Mouse (Mus musculus): Measurements from ENCODE around the gene Adora3.

Gene Adora3

DNA sequence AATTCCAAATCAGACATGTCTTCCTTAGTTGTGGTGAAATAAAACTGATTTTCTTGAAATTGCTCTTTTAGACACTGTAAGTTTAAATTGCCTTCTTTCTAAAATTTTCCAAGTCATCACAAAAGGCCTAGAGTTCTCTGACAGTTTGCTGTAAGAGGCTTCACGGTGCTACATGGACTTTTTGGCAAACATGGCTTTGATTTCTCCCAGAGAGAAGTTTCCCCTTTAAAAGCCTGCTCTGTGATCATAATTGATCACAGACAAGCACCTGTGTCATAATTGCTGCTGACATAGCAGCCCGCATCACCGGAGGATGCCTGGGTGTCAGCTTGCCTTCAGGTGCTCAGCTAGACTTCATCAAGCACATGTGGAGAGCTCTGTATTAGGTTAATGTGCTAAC, at the start of gene Adora3, which contains the start of gene Tmigd3:
Adora3 (plus strand) TSS at position 301 of the 400 bp plus-strand sequence.
Tmigd3 (plus strand) TSS at position 346 of the 400 bp plus-strand sequence.
- DNase-seq (ENCODE audit: low read depth) = no peak

DNA sequence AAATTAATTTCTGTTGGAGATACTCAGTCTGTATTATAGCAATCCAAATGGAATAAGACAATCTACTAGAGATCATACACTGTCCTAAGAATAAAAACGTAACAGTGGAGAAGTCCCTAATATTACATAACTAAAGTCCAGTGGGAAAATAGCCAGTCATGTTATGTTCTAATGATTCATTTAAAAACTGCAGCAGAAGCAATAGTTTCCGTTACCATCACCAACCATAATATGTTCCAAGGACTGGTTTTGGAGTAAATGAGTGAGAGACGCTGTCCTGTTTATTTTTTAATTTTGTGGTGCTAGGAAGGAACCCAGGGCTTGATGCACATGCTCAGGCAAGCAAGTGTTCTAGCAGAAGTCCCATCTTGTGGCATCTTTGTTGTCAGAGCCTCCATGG, 49.2 kb upstream of the Adora3 start:
- DNase-seq (ENCODE audit: low read depth) = no peak

DNA sequence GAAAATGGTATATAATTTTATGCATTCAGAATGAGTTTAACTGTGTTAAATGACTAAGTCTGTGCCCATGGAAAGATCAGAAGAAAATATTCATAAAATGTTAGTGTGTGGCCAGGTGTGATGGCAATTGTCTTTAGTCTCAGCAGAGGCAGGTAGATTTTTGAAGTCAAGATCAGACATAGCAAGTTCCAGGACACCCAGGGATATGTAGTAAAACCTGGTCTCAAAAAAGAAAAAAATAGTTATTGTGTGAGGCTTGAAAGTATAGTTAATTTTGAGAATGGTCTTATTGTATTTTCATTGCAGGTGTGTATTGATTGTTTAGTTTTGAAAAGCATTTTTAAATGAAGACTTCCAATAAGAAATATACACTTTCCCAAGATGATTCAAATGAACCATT, 47.0 kb upstream of the Adora3 start:
- DNase-seq (ENCODE audit: low read depth) = no peak

- DNase-seq (ENCODE audit: low read depth) = no peak
Measured at GRCm38 (mm10) chr3:105824103-105824502, 46.6 kb upstream of the Adora3 start.

DNA sequence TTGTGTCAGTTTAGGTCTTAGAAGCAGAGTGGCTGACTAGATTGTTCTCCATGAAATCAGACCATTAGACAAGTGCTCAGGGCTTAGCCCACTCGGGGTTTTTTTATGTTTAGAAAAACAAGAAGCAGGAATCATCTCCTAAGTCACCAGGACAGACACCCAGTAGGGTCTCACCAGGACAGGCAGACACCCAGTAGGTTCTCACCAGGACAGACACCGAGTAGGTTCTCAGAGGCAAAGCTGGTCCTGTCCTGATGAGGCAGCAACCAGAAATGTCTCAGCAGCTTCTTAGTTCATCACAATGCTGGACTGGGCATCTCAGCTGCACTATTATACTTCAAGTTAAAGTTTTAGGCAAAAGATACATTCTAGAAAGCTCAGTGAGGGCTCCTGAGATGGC, 46.0 kb upstream of the Adora3 start:
- DNase-seq (ENCODE audit: low read depth) = no peak

GRCm38 (mm10) chr3:105825501-105826161, 45.0 kb upstream of the Adora3 start:
- peak; percentile 66 for DNase-seq (ENCODE audit: low read depth)

- no peak for DNase-seq (ENCODE audit: low read depth)
Measured at GRCm38 (mm10) chr3:105831584-105831983, 39.1 kb upstream of the Adora3 start.

GRCm38 (mm10) chr3:105835875-105836274, 34.8 kb upstream of the Adora3 start:
- DNase-seq (ENCODE audit: low read depth) = no peak

DNA sequence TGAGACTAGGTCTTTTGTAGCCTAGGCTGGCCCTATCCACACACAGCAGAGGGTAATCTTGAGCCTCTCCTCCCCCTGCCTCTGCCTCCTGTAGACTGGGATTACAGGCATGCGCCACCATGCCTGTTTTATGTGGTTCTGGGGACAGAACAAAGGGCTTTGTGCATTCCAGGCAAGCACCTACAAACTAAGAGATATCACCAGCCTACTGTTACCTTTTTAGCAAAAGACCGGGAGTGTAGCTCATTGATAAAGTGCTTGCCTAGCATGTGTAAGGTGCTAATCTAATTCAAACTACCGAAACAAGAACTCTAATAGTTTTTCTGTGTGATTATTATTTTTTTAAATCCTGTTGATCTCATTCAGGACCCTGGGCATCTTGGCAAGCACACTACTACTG, 33.8 kb upstream of the Adora3 start:
- DNase-seq (ENCODE audit: low read depth) = no peak

GRCm38 (mm10) chr3:105838655-105839054, 32.0 kb upstream of the Adora3 start:
- no peak for DNase-seq (ENCODE audit: low read depth)

DNA sequence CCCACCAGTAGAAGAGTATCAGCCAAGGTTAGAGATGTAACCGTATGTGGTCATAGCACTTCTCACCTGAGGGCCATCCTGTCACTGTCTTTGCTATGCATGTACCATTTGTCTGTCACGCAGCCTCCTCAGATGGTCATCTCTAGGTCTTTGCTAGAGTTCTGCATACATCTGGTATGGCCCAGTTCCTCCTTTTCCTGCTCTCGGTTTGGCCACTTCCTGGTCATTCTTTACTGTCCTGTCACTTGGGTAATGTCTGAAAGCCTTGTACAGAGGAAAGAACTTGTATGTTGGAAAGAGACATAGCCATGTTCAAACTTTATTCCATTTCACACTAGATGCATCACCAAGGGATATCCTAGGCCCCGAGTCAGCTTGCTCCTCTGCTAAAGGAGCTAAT, 30.8 kb upstream of the Adora3 start:
- no peak for DNase-seq (ENCODE audit: low read depth)

DNA sequence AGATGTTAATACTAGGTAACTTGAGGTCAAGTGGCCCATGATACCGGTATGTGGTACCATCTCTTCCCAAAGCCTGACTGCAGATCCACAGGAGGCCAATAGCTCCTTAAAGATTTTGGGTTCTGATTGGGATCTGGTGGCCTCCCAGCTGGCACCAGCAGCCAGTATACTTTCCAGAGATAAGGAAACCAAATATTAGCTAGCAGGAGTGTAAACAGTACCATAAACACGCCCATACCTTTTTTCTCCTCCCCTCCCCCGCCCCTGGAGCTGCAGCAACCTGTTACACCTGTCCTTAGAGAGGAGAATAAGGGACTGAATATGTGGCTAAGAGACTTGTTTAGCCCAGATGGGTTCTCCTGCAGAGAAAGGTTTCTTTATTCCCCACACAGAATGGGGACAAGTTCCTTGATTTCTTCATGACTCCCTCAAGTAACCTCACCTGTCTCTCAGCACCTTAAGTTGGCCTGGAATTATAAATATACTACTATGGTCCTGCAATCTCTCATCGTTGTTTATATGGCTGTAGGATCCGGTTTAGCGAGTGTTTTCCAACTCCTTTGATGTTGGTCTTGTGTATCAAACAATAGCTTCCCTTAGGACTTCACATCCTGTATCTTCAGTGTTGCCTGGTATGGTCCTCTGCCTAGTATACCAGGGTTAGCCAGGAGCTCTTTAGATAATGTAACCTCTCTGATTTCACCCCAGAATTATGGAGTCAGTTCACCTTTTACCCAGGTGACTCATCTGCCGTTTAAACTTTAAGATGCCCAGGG, 24.2 kb upstream of the Adora3 start:
- DNase-seq (ENCODE audit: low read depth) = no peak

DNA sequence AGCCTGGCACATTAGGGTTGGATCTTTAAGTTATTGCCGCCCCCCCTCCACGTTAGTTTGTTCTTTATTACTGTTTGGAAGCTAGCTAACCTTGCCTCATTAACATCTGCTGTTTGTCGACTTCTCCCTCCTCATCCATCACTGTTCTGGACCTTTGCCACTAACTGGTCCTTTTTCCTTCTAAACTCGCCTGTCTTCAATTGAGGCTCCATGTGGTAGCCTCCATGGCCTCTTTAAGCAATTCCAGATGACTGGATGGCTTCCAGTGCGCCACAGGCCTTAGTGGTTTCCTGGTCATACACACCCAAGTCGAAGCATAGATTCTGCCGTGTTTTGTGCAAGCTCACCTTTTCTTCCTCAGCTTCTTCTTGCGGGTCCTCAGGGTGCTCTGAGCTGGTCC, 16.9 kb upstream of the Adora3 start:
- peak; percentile 90 for DNase-seq (ENCODE audit: low read depth)

GRCm38 (mm10) chr3:105854786-105855185, 15.9 kb upstream of the Adora3 start:
- no peak for DNase-seq (ENCODE audit: low read depth)

DNA sequence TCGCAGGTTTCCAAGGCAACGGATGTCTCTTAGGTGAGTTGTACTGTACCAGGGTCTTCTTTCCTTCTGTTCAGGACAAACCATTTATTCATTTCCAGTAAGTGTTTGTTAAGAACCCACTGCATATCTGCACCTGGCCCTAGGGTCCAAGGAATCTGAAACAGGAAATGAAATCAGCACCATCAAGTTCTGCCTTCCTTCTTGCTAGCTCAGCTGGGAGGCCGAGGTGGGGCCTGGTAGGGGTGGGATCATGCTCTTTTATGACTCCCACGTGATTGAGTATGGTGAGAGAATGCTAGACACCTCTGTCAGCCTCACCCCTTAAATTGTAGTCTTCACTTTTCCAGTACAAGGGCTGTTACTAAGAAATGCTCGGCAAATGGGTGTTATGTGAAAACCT, 13.1 kb upstream of the Adora3 start:
- DNase-seq (ENCODE audit: low read depth) = no peak

DNA sequence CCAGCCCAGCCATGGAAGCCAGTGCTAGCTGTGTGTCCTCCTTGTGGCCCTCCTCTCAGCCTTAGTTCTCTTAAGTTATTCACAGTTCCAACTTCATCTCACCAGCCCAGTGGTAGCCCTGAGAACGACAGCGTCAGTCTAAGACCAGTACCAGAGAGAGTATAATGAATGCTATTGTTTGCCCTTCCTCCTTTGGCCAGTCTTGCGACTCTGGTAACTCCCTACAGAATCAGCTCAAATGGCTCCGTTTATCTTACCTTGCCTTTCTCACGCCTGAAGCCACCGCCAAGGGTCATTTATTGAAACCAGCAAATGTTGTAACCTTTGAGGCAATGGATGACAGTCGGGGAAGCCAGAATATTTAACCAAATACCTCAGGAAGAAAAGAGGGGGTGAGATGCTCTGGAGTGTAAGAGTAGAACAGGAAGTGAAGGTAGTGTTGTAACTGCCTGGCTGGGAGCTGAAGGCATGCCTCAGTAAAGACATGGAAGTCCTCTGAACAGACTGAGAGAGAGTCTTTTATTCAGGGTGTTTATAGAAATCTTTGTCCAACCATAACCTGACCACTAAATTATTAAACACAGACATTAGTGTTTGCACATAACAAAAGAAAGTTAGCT, 8.8 kb upstream of the Adora3 start:
- no peak for DNase-seq (ENCODE audit: low read depth)

DNA sequence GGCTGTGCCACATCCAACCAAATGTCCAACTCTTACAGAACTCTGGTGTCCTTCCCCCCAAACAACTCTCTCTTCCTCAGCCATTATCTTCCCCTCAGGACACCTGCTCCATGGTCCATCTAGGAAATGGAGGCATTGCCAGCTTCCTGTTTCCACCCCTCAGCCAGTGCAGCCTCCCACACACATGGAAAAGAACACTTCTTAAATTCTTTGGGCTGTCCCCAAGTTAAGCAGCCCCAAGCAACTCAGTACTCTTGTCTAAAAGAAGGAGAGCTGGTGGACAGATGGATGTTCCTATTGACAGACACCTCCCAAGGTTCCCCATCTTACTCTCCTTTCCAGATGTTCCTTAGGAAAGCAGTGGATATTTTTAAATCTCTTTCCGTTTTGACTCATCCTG, 6.5 kb upstream of the Adora3 start:
- no peak for DNase-seq (ENCODE audit: low read depth)

DNA sequence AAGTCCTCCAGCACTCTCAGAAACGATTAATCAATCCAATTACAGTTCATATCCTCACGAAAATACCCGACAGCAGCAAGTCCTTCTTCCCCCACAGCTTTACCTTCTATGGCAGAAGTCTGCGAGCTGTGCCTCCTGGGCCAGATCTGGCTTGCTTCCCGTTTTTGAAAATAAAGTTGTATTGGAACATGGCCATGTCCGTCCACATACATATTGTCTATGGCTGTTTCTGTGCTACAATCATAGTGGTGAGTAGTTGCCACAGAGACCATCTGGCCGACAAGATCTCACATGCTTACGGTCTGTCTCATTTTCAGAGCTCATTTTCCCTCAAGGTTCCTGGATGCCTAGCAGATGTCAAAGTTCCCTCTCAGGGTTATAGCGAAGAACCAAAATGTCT, 5.5 kb upstream of the Adora3 start:
- DNase-seq (ENCODE audit: low read depth) = no peak

DNA sequence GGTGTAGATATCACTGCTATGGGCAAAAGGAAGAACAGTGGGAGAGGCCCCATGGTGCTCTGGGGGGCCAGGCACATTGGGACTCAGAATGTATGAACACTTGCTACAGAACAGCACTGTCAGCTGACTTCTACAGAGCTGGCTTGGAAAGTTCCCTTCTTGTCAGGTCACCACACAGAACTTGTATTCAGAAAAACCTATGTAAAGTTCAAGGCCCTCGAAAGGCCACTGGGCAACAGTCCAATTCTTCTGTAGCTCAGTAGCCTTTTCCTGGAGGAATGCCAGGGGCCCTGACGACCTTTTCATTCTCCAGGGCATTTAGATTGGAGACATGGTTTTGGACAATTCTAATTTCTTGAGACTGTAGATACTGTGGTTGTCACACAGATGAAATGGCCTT, 2.5 kb upstream of the Adora3 start:
- no peak for DNase-seq (ENCODE audit: low read depth)

- peak; percentile 50 for DNase-seq (ENCODE audit: low read depth)
Measured at GRCm38 (mm10) chr3:105872034-105872433, 1.4 kb downstream of the Adora3 start.

DNA sequence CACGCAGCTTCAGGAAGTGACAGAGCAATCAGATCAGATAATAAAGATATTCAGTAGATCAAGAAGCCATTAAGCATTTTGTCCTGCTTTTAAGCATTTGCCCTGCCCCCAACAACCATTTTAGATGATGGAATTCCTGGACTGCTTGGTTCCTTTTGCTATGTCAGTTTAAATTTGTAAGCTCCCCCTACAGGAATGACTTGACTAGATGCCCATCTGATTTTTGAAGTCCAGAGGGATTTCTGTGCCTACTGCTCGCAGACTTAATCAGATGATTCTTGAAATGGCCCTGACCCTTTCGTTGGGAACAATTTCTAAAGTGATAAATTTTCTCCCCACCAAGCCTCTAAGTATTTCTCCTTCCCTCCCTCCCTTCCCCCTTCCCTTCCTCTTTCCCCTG, 1.9 kb downstream of the Adora3 start:
- DNase-seq (ENCODE audit: low read depth) = peak; percentile 44

- no peak for DNase-seq (ENCODE audit: low read depth)
Measured at GRCm38 (mm10) chr3:105873451-105874445, 3.1 kb downstream of the Adora3 start.

All from NIH3T3 (cell line).